Mouse (Mus musculus) limb, embryonic 15.5 days (tissue): ENCODE data around the gene Ppfia2. TPM values are rescaled to one million over a fixed set of nuclear protein-coding genes. Genes with fewer than 3 reads are reported as not detected.

Experiments
- ATAC-seq: fragments of 200-750 bp; cut with Nextera tagmentation; 2 replicates; pipeline ENCODE4 v1.8.0; 2017; ENCODE audit warnings: low read depth, moderate TSS enrichment; ENCODE audit not compliant: insufficient number of reproducible peaks, low FRiP score, low TSS enrichment
- H3K27ac ChIP-seq: fragments of 300-500 bp; sonication (generic); 2 replicates; pipeline ENCODE4 v1.5.1; 2015; ENCODE audit warnings: moderate library complexity, mild to moderate bottlenecking, inconsistent platforms
- H3K27me3 ChIP-seq: fragments of 300-500 bp; sonication (generic); 2 replicates; pipeline ENCODE4 v1.6.1; 2015; ENCODE audit warnings: inconsistent platforms
- H3K36me3 ChIP-seq: fragments of 300-500 bp; sonication (generic); 2 replicates; pipeline ENCODE4 v1.6.1; 2015; ENCODE audit warnings: inconsistent platforms
- H3K4me1 ChIP-seq: fragments of 300-500 bp; sonication (generic); 2 replicates; pipeline ENCODE4 v1.6.1; 2015; ENCODE audit warnings: inconsistent platforms
- H3K4me2 ChIP-seq: fragments of 300-500 bp; sonication (generic); 2 replicates; pipeline ENCODE4 v1.6.1; 2015; ENCODE audit warnings: mild to moderate bottlenecking, inconsistent platforms
- H3K4me3 ChIP-seq: fragments of 300-500 bp; sonication (generic); 2 replicates; pipeline ENCODE4 v1.5.1; 2015; ENCODE audit warnings: mild to moderate bottlenecking, inconsistent platforms
- H3K9ac ChIP-seq: fragments of 300-500 bp; sonication (generic); 2 replicates; pipeline ENCODE4 v1.6.1; 2015; ENCODE audit warnings: inconsistent platforms
- H3K9me3 ChIP-seq: fragments of 300-500 bp; sonication (generic); 2 replicates; pipeline ENCODE4 v1.6.1; 2016; ENCODE audit warnings: inconsistent platforms
- WGBS: fragments of 180-500 bp; shearing (Covaris S2); methylation state at CpG from one replicate; pipeline ENCODE4 v1.1.7; 2015; 5-methylcytosine and 5-hydroxymethylcytosine counted together
- polyA plus RNA-seq: library from polyadenylated mRNA; unstranded; fragments of >200 nt; fragmentation: Nextera tagmentation; extraction: Ambion mirVana; gene quantifications from 2 replicates; pipeline ENCODE4 v1.2.1, GENCODE M21; 2015

Ppfia2 gene
- polyA plus RNA-seq, 1 experiment from 2014 or later: 0.70 TPM

GRCm38 (mm10) chr10:106609177-106609981 is 139.2 kb downstream of the Ppfia2 start:
- no peak for ATAC-seq
- 0 out of 2 replicates have a peak overlapping the region, but pooled peaks have one; percentile 10 for H3K4me2 ChIP-seq
- H3K9me3 ChIP-seq: no peaks in the 10 kb centered on the region
- no peak overlapping the region for H3K9ac ChIP-seq
- no peak overlapping the region for H3K4me3 ChIP-seq
- no peaks in the 10 kb centered on the region for H3K27me3 ChIP-seq
- no peaks in the 10 kb centered on the region for H3K36me3 ChIP-seq
- no peak overlapping the region for H3K27ac ChIP-seq
- no peaks in the 10 kb centered on the region for H3K4me1 ChIP-seq
- WGBS: 25% methylated on average over 7 of the region's 7 CpGs

DNA sequence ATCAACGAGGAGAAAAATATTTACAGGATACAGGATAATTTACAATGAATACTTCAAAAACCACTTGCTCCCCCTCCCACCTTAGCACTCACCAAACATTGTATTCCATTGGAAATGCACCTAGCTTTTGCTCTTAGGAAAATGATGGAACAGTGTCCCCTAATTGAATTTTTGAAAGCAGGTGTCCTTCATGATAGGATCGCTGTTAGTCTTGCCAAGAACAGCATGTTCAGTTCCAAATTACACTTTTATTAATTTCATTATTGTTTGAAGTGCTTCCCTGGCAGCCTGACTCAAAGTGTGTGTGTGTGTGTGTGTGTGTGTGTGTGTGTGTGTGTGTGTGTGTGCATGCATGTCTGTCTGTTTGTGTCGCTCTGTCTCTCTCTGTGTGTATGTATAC is 140.1 kb downstream of the Ppfia2 start:
- 73% methylated on average over 3 of the region's 3 CpGs for WGBS
- Histone ChIP-seq H3K9me3 (no peaks in the 10 kb centered on the region), H3K4me1 (no peaks in the 10 kb centered on the region), H3K4me2 (no peak overlapping the region), H3K27me3 (no peaks in the 10 kb centered on the region), H3K4me3 (no peak overlapping the region), H3K27ac (no peak overlapping the region), H3K9ac (no peak overlapping the region), H3K36me3 (no peaks in the 10 kb centered on the region)
- no peak for ATAC-seq

DNA sequence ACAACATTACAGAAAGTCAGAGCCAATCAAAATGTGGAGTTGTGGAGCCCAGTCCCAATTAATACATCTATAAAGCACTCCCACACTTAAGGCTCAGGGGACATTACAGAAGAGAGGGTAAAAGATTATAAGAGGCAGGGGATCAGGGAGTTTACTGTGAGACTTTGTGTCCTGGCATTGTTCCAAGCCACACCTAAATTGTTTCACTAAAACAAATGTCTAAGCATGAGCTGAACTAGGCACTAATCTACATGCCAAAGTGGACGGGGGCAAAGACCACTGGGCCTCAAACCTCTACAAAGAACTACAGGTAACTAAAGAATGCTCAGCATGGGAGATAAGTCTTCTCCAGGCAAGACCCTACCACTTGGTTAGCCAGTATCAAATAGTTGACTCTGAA is 148.1 kb downstream of the Ppfia2 start:
- no peak overlapping the region for H3K9ac ChIP-seq
- H3K4me3 ChIP-seq: no peak overlapping the region
- no peaks in the 10 kb centered on the region for H3K4me1 ChIP-seq
- ATAC-seq: no peak
- no peaks in the 10 kb centered on the region for H3K9me3 ChIP-seq
- no peaks in the 10 kb centered on the region for H3K27me3 ChIP-seq
- H3K4me2 ChIP-seq: no peak overlapping the region
- H3K36me3 ChIP-seq: no peaks in the 10 kb centered on the region
- no peak overlapping the region for H3K27ac ChIP-seq
- WGBS: 53% methylated on average over 1 of the region's 1 CpGs

- no peak for ATAC-seq
- H3K4me3 ChIP-seq: no peak overlapping the region
- 92% methylated on average over 1 of the region's 1 CpGs for WGBS
- H3K27ac ChIP-seq: no peak overlapping the region
- H3K9ac ChIP-seq: no peak overlapping the region
- H3K9me3 ChIP-seq: no peaks in the 10 kb centered on the region
- H3K36me3 ChIP-seq: no peaks in the 10 kb centered on the region
- no peaks in the 10 kb centered on the region for H3K4me1 ChIP-seq
- no peak overlapping the region for H3K4me2 ChIP-seq
- H3K27me3 ChIP-seq: no peaks in the 10 kb centered on the region
Measured at GRCm38 (mm10) chr10:106620952-106621351, 150.8 kb downstream of the Ppfia2 start.

GRCm38 (mm10) chr10:106623342-106623741 is 153.2 kb downstream of the Ppfia2 start:
- Histone ChIP-seq H3K4me1 (no peaks in the 10 kb centered on the region), H3K27me3 (no peaks in the 10 kb centered on the region), H3K9ac (no peak overlapping the region), H3K4me3 (no peak overlapping the region), H3K9me3 (no peaks in the 10 kb centered on the region), H3K36me3 (no peaks in the 10 kb centered on the region), H3K4me2 (no peak overlapping the region), H3K27ac (no peak overlapping the region)
- ATAC-seq: no peak
- WGBS: 78% methylated on average over 10 of the region's 10 CpGs

DNA sequence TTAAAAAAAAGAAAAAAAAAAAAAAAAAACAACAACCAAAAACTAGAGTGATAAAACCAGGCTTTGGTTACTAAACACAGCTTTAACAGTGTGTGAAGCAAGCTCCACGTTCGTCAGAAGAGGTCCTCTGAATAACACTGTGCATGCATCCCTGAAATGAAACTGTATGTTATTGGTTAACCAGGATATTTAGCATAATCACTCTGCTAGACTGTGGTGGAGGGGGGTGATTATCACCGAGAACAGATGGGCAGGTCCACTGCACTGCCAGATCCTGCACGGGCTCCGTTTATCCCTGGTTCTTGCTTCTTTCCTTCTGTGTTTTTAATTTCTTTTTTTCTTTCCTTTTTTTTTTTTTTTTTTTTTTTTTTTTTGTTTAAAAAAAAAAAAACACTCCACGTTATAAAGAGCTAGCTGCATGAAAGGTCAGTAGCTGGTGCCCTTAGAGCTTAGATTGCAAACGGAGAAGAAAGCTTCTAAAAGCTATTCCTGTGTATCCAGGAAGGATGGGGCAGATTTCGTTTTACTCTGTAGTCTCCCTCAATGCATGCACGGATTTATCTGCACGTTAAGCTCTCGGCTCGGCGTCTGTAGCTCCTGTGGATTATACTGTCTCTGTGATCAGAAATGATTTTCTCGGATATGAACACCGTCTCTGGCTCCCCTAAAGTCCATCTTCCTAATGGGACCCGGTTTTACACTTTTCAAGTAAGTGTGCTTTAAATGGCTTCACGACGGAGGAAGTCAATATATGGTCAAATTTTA is 162.2 kb downstream of the Ppfia2 start:
- Histone ChIP-seq H3K4me3 (peak overlapping the region; percentile 26), H3K36me3 (no peaks in the 10 kb centered on the region), H3K4me2 (peak overlapping the region; percentile 36), H3K27me3 (no peaks in the 10 kb centered on the region), H3K4me1 (no peaks in the 10 kb centered on the region), H3K9ac (no peak overlapping the region), H3K27ac (no peak overlapping the region), H3K9me3 (no peaks in the 10 kb centered on the region)
- WGBS: 33% methylated on average over 18 of the region's 18 CpGs
- ATAC-seq: no peak

DNA sequence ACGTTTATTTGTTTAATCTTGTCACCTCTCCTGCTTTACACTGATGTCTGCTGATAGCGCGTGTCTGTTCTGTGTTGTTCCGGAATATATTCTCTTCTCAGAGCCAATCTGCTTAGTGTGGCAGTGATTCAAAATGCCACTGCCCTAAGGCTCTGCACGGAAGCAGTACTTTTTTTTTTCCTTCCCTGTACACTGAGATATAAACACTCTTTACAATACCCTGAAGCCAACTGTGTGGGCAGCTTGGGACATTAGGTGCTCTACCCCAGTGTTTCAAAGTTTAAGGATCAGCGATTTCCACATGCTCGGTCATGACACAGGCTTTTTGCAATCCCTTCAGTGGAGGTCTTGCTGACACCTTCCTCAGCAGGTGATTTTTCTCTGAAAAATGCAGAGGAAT is 163.8 kb downstream of the Ppfia2 start:
- Histone ChIP-seq H3K9ac (no peak overlapping the region), H3K4me3 (no peak overlapping the region), H3K4me2 (no peak overlapping the region), H3K9me3 (no peaks in the 10 kb centered on the region), H3K27me3 (no peaks in the 10 kb centered on the region), H3K27ac (no peak overlapping the region), H3K4me1 (no peaks in the 10 kb centered on the region), H3K36me3 (no peaks in the 10 kb centered on the region)
- 64% methylated on average over 7 of the region's 7 CpGs for WGBS
- ATAC-seq: no peak

- H3K36me3 ChIP-seq: no peaks in the 10 kb centered on the region
- no peak overlapping the region for H3K9ac ChIP-seq
- H3K4me2 ChIP-seq: no peak overlapping the region
- H3K4me3 ChIP-seq: no peak overlapping the region
- no peaks in the 10 kb centered on the region for H3K9me3 ChIP-seq
- H3K27ac ChIP-seq: no peak overlapping the region
- 88% methylated on average over 4 of the region's 4 CpGs for WGBS
- no peaks in the 10 kb centered on the region for H3K27me3 ChIP-seq
- ATAC-seq: no peak
- H3K4me1 ChIP-seq: no peaks in the 10 kb centered on the region
Measured at GRCm38 (mm10) chr10:106652276-106652675, 182.1 kb downstream of the Ppfia2 start.

DNA sequence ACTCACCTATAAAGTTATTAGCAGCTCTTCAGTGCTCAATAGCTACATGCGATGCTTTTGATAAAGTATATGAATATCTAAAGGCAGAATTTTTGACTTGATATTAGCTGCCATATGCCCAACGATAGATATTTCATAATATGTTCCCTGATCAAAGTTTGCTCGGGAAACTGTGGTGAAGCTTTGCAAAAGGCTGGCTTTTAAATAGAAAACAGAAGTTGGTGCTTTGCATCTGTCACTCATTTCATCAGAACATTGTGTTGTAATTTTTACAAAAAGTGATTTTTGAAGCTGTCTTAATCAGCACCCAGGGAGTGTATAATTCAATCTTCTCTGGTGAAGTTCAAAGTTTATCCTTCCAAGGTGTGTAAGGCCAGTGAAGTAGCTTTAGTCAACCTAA is 195.1 kb downstream of the Ppfia2 start:
- H3K4me1 ChIP-seq: no peaks in the 10 kb centered on the region
- no peak for ATAC-seq
- no peaks in the 10 kb centered on the region for H3K9me3 ChIP-seq
- 76% methylated on average over 3 of the region's 3 CpGs for WGBS
- no peaks in the 10 kb centered on the region for H3K27me3 ChIP-seq
- no peak overlapping the region for H3K4me3 ChIP-seq
- no peak overlapping the region for H3K27ac ChIP-seq
- H3K9ac ChIP-seq: no peak overlapping the region
- no peaks in the 10 kb centered on the region for H3K36me3 ChIP-seq
- no peak overlapping the region for H3K4me2 ChIP-seq

DNA sequence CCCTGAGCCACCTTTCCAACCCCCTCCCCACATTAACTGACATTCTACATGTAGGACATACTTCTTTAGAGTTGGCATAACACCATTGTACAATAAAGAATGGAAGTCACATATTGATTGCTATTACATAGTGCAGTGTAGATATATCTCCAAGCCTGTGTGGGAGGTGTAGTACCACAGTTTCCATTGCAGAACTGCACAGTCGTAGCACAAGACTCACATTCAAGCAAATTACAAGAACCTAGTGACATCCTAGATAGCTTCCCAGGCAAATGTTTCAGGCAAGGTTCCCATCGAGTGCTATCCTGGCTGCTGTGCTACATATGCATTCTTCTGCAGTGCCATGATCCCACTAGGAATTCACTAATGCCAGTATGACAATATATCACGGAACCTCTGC is 200.0 kb downstream of the Ppfia2 start:
- Histone ChIP-seq H3K4me2 (no peak overlapping the region), H3K36me3 (no peaks in the 10 kb centered on the region), H3K4me3 (no peak overlapping the region), H3K27me3 (no peaks in the 10 kb centered on the region), H3K27ac (no peak overlapping the region), H3K9ac (no peak overlapping the region), H3K9me3 (no peaks in the 10 kb centered on the region), H3K4me1 (no peaks in the 10 kb centered on the region)
- no peak for ATAC-seq
- 82% methylated on average over 3 of the region's 3 CpGs for WGBS

DNA sequence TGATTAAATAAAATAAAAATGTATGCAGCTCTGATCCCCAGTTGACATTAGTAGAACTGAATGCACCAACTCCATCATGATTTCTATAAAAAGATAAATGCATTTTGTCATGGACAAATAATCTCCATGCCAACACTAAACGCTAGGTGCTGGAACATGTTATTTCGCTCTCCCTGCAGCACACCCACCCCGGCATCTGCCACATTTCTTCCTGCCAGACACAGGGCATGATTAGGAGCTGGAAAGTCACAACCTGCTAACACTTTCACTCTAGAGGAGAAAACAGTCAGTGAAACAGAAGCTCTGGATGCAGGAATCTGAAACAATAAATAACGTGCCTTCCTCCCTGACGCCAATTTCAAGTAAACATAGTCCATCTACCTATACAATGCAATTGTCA is 211.3 kb downstream of the Ppfia2 start:
- WGBS: 88% methylated on average over 5 of the region's 5 CpGs
- no peak for ATAC-seq
- no peak overlapping the region for H3K4me3 ChIP-seq
- H3K36me3 ChIP-seq: no peaks in the 10 kb centered on the region
- no peak overlapping the region for H3K4me2 ChIP-seq
- no peaks in the 10 kb centered on the region for H3K9me3 ChIP-seq
- no peaks in the 10 kb centered on the region for H3K27me3 ChIP-seq
- H3K9ac ChIP-seq: no peak overlapping the region
- H3K4me1 ChIP-seq: no peaks in the 10 kb centered on the region
- no peak overlapping the region for H3K27ac ChIP-seq

GRCm38 (mm10) chr10:106685519-106685918 is 215.4 kb downstream of the Ppfia2 start:
- no peaks in the 10 kb centered on the region for H3K36me3 ChIP-seq
- no peak overlapping the region for H3K27ac ChIP-seq
- ATAC-seq: no peak
- no peak overlapping the region for H3K4me2 ChIP-seq
- no peaks in the 10 kb centered on the region for H3K27me3 ChIP-seq
- no peaks in the 10 kb centered on the region for H3K9me3 ChIP-seq
- no peak overlapping the region for H3K9ac ChIP-seq
- H3K4me3 ChIP-seq: no peak overlapping the region
- H3K4me1 ChIP-seq: no peaks in the 10 kb centered on the region
- WGBS: 78% methylated on average over 3 of the region's 3 CpGs
